Mouse (Mus musculus) erythroblast, embryonic 14.5 days (primary cell): ENCODE results near the gene Thsd4. TPM values are rescaled to one million over a fixed set of nuclear protein-coding genes. Genes with fewer than 3 reads are reported as not detected.

Experiments used
- H3K27me3 ChIP-seq: 2 replicates; pipeline ENCODE4 v1.6.1; 2012; ENCODE audit warnings: inconsistent platforms; ENCODE audit not compliant: control insufficient read depth
- H3K36me3 ChIP-seq: 2 replicates; pipeline ENCODE4 v1.6.1; 2012; ENCODE audit warnings: mild to moderate bottlenecking, inconsistent platforms; ENCODE audit not compliant: control insufficient read depth
- H3K4me1 ChIP-seq: 2 replicates; pipeline ENCODE4 v1.6.1; 2012; ENCODE audit warnings: inconsistent platforms; ENCODE audit not compliant: control insufficient read depth
- H3K4me3 ChIP-seq: replicated peaks from 2 replicates; pipeline ENCODE3; 2012; ENCODE audit warnings: moderate library complexity, mild to moderate bottlenecking, inconsistent platforms
- H3K9me3 ChIP-seq: 2 replicates; pipeline ENCODE4 v1.6.1; 2012; ENCODE audit warnings: low read length, inconsistent platforms, mixed read lengths; ENCODE audit not compliant: control insufficient read depth
- GATA1 ChIP-seq: IDR thresholded peaks from 2 replicates; pipeline ENCODE4 v1.6.1; 2012; ENCODE audit warnings: low read length, inconsistent platforms, mixed read lengths
- TAL1 ChIP-seq: IDR thresholded peaks from 3 replicates; pipeline ENCODE4 v1.6.1; 2012; ENCODE audit warnings: low read length, inconsistent platforms, mixed read lengths
- polyA plus RNA-seq: library from polyadenylated mRNA; stranded (reverse); fragments of >175 nt; gene quantifications from 2 replicates; pipeline ENCODE4 v1.2.3, GENCODE M21; 2012

The Thsd4 gene
- polyA plus RNA-seq, 1 experiment = 0.01 TPM

- H3K4me1 ChIP-seq = no peaks in the 10 kb centered on the region
- TF ChIP-seq TAL1 = no peak
- TF ChIP-seq GATA1 = no peak
Observed at GRCm38 (mm10) chr9:60152990-60153389, 368.9 kb downstream of the Thsd4 start.

GRCm38 (mm10) chr9:60151897-60152627, 369.8 kb downstream of the Thsd4 start:
- no peaks in the 10 kb centered on the region for H3K9me3 ChIP-seq
- H3K4me3 ChIP-seq = no peak overlapping the region
- TF ChIP-seq TAL1 = no peak
- no peak for TF ChIP-seq GATA1
- H3K4me1 ChIP-seq = no peaks in the 10 kb centered on the region
- no peaks in the 10 kb centered on the region for H3K36me3 ChIP-seq
- no peaks in the 10 kb centered on the region for H3K27me3 ChIP-seq

More at GRCm38 (mm10) chr9:60152990-60153389, 368.9 kb downstream of the Thsd4 start:
- Histone ChIP-seq H3K4me3 (no peak overlapping the region), H3K36me3 (no peaks in the 10 kb centered on the region), H3K27me3 (no peaks in the 10 kb centered on the region), H3K9me3 (no peaks in the 10 kb centered on the region)

- TF ChIP-seq GATA1 (no peak), TAL1 (no peak)
- H3K4me3 ChIP-seq = no peak overlapping the region
- no peaks in the 10 kb centered on the region for H3K36me3 ChIP-seq
- H3K27me3 ChIP-seq = no peaks in the 10 kb centered on the region
- H3K4me1 ChIP-seq = no peaks in the 10 kb centered on the region
- H3K9me3 ChIP-seq = no peaks in the 10 kb centered on the region
Observed at GRCm38 (mm10) chr9:60150511-60150910, 371.3 kb downstream of the Thsd4 start.

GRCm38 (mm10) chr9:60148988-60149387, 372.9 kb downstream of the Thsd4 start:
- TF ChIP-seq TAL1 = no peak
- TF ChIP-seq GATA1 = no peak
- no peaks in the 10 kb centered on the region for H3K4me1 ChIP-seq
- H3K4me3 ChIP-seq = no peak overlapping the region
- H3K27me3 ChIP-seq = no peaks in the 10 kb centered on the region
- H3K36me3 ChIP-seq = no peaks in the 10 kb centered on the region
- H3K9me3 ChIP-seq = no peaks in the 10 kb centered on the region

GRCm38 (mm10) chr9:60147401-60147800, 374.4 kb downstream of the Thsd4 start:
- Histone ChIP-seq H3K4me1 (no peaks in the 10 kb centered on the region), H3K4me3 (no peak overlapping the region), H3K36me3 (no peaks in the 10 kb centered on the region), H3K9me3 (no peaks in the 10 kb centered on the region), H3K27me3 (no peaks in the 10 kb centered on the region)
- TF ChIP-seq GATA1 = no peak
- TF ChIP-seq TAL1 = no peak

- Histone ChIP-seq H3K27me3 (no peaks in the 10 kb centered on the region), H3K4me3 (no peak overlapping the region), H3K9me3 (no peaks in the 10 kb centered on the region), H3K36me3 (no peaks in the 10 kb centered on the region), H3K4me1 (no peaks in the 10 kb centered on the region)
- TF ChIP-seq GATA1 (no peak), TAL1 (no peak)
Observed at GRCm38 (mm10) chr9:60143816-60144215, 378.0 kb downstream of the Thsd4 start.

GRCm38 (mm10) chr9:60141081-60141514, 380.7 kb downstream of the Thsd4 start:
- no peak overlapping the region for H3K4me3 ChIP-seq
- no peaks in the 10 kb centered on the region for H3K36me3 ChIP-seq
- no peaks in the 10 kb centered on the region for H3K27me3 ChIP-seq
- H3K9me3 ChIP-seq = no peaks in the 10 kb centered on the region
- no peak for TF ChIP-seq GATA1
- TF ChIP-seq TAL1 = no peak
- H3K4me1 ChIP-seq = no peaks in the 10 kb centered on the region

GRCm38 (mm10) chr9:60140411-60140810, 381.4 kb downstream of the Thsd4 start:
- Histone ChIP-seq H3K27me3 (no peaks in the 10 kb centered on the region), H3K36me3 (no peaks in the 10 kb centered on the region), H3K4me1 (no peaks in the 10 kb centered on the region), H3K4me3 (no peak overlapping the region), H3K9me3 (no peaks in the 10 kb centered on the region)
- TF ChIP-seq GATA1 = no peak
- no peak for TF ChIP-seq TAL1

GRCm38 (mm10) chr9:60139446-60139845, 382.4 kb downstream of the Thsd4 start:
- no peak overlapping the region for H3K4me3 ChIP-seq
- H3K4me1 ChIP-seq = no peaks in the 10 kb centered on the region
- no peak for TF ChIP-seq GATA1
- TF ChIP-seq TAL1 = no peak
- H3K36me3 ChIP-seq = no peaks in the 10 kb centered on the region
- no peaks in the 10 kb centered on the region for H3K27me3 ChIP-seq
- H3K9me3 ChIP-seq = no peaks in the 10 kb centered on the region

- no peaks in the 10 kb centered on the region for H3K36me3 ChIP-seq
- H3K27me3 ChIP-seq = no peaks in the 10 kb centered on the region
Observed at GRCm38 (mm10) chr9:60129235-60129991, 392.4 kb downstream of the Thsd4 start.

More at GRCm38 (mm10) chr9:60129235-60129991, 392.4 kb downstream of the Thsd4 start:
- TF ChIP-seq GATA1 (no peak), TAL1 (no peak)
- Histone ChIP-seq H3K9me3 (no peaks in the 10 kb centered on the region), H3K4me3 (no peak overlapping the region), H3K4me1 (no peaks in the 10 kb centered on the region)
